Mouse (Mus musculus) E14TG2a.4 (cell line): ENCODE results near the gene Pstpip1.
A peak's percentile ranks its signal among the peaks of the same experiment; 100 is the strongest.

Source experiments
- CTCF ChIP-seq: conservative IDR thresholded peaks from 2 replicates; pipeline ENCODE4 v1.5.1; 2014; ENCODE audit warnings: low read length
- NANOG ChIP-seq: IDR thresholded peaks from 2 replicates; pipeline ENCODE4 v1.6.1; 2014; ENCODE audit warnings: borderline replicate concordance, low read length, mixed read lengths
- POU5F1 ChIP-seq: IDR thresholded peaks from 2 replicates; pipeline ENCODE4 v1.6.1; 2014; ENCODE audit warnings: low read length, borderline replicate concordance

DNA sequence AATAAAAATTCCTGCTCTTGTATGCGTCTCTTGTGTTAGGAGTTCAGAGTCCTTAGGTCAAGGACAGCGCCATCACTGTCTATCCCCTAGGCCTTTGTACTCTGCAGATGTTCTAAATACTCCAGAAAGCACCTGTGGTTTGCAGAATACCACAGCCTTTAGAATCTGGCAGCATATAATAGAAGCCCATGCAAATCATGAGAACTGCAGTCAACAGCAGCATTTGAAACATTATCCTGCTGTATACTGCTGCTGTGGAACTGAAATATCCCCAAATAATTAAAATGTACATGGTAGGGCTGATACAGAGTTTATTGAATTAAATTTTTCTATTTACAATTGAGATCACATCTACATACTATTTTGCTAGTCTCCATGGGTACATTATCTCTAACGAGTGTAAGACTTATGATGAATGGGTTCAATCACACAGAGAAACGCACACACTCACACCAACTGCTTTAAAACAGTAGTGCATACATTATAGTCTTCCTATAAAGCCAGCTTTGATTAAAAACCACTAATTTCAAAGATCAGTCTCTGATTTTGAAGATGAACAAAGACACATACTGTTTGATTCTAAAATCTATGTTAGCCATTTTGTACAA, 45.9 kb downstream of the Pstpip1 start:
- TF ChIP-seq NANOG (peak; percentile 25; the same call in 1 of the 2 replicates), CTCF (no peak), POU5F1 (no peak)
